27 mouse cellular contexts compared by ENCODE assay signal in the genomic region with DNA sequence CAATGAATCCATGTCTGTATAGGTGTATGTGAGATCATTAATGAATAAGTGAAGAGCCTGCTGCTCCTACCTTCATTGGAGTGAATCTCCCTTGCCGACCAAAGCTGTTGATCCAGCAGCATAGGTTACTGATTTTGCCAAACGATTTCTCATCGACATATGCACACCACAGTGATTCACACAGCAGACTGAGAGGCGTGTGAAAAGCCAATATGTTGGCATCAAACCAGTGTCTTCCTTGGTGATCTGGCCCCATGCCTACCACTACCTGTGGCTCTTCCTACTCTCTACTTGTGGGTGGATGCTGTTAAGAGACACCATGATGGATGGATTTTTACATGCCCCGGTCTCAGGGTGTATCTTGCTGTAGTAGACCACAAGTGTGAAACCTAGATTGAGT.
DNase-seq lines count a peak whose midpoint lies in the region; ATAC-seq and TF ChIP-seq lines count a peak whose summit lies in the region.
"Had no signal": no experiment of that assay in that cellular context is flagged by ENCODE, and none has a peak within 500 bp of the region (broad histone marks: within the 10 kb centered on the region; RNA-seq: fewer than 3 reads in every experiment).

No protein-coding gene starts in this region.

- no peaks in the 10 kb centered on the region for H3K36me3 ChIP-seq in forebrain, embryonic 14.5 days (ENCODE audit: control insufficient read depth, insufficient read depth, low read length)
- H3K36me3 ChIP-seq in forebrain, embryonic 16.5 days (ENCODE audit: control insufficient read depth, insufficient read depth): no peaks in the 10 kb centered on the region
- H3K36me3 ChIP-seq in midbrain, embryonic 11.5 days (ENCODE audit: control insufficient read depth, insufficient read depth, low read length): no peaks in the 10 kb centered on the region
- H3K36me3 ChIP-seq in midbrain, embryonic 10.5 days: no peaks in the 10 kb centered on the region
- H3K36me3 ChIP-seq: embryonic facial prominence, embryonic 13.5 days; forebrain, embryonic 10.5 days; heart, embryonic 12.5 days; hindbrain, embryonic 13.5 days; limb, embryonic 12.5 days; liver, embryonic 15.5 days; stomach, embryonic 15.5 days had no signal

- WGBS in forebrain, embryonic 14.5 days: 81% methylated on average over 5 of the region's 5 CpGs
- WGBS in forebrain, embryonic 16.5 days: 77% methylated on average over 5 of the region's 5 CpGs
- WGBS in midbrain, embryonic 11.5 days: 93% methylated on average over 5 of the region's 5 CpGs
- 94% methylated on average over 5 of the region's 5 CpGs for WGBS in midbrain, embryonic 10.5 days

- no peaks in the 10 kb centered on the region for H3K4me1 ChIP-seq in forebrain, embryonic 14.5 days (ENCODE audit: control insufficient read depth, insufficient read depth, low read length)
- H3K4me1 ChIP-seq in forebrain, embryonic 16.5 days (replicated peaks; ENCODE audit: control insufficient read depth, insufficient read depth, low read length): peaks cover 3% of the 10 kb centered on the region; the same call in 1 of the 2 replicates
- no peaks in the 10 kb centered on the region for H3K4me1 ChIP-seq in midbrain, embryonic 11.5 days (ENCODE audit: control insufficient read depth, insufficient read depth, low read length)
- no peaks in the 10 kb centered on the region for H3K4me1 ChIP-seq in midbrain, embryonic 10.5 days
- H3K4me1 ChIP-seq: heart, embryonic 12.5 days; hindbrain, embryonic 13.5 days; limb, embryonic 12.5 days; liver, embryonic 15.5 days; stomach, embryonic 15.5 days had no signal

- peak; percentile 55 for DNase-seq in forebrain, embryonic 14.5 days (ENCODE audit: low spot score)
- peak; percentile 12 for DNase-seq in midbrain, embryonic 11.5 days (ENCODE audit: low spot score, missing footprints)
- no peak for DNase-seq in midbrain, embryonic 10.5 days (ENCODE audit: low spot score)
- peak; percentile 49 to 50 for DNase-seq in layer of hippocampus, adult 8-10 months (ENCODE audit: low spot score in 2 of 2)
- DNase-seq in gastrocnemius, adult 2 months: no peak
- DNase-seq in kidney, postnatal 10 days: no peak
- DNase-seq: adrenal gland, postnatal 14 days; cerebellum, adult 18-20 months; embryo, embryonic 11 days; forebrain, postnatal 0 days; heart, adult 2 months; heart, postnatal 4 days; kidney, adult 8-10 months; kidney, postnatal 14 days; lung, postnatal 36 days; midbrain, embryonic 14.5 days; right cerebral cortex, postnatal 25 days had no signal

- no peak overlapping the region for H3K27ac ChIP-seq in forebrain, embryonic 14.5 days (ENCODE audit: low read depth, low read length)
- no peak overlapping the region for H3K27ac ChIP-seq in forebrain, embryonic 16.5 days (ENCODE audit: low read length)
- H3K27ac ChIP-seq in midbrain, embryonic 11.5 days (ENCODE audit: low read depth, low read length): no peak overlapping the region
- no peak overlapping the region for H3K27ac ChIP-seq in midbrain, embryonic 10.5 days (replicated peaks)
- no peak overlapping the region for H3K27ac ChIP-seq in gastrocnemius, adult 2 months
- H3K27ac ChIP-seq: embryonic facial prominence, embryonic 13.5 days; forebrain, embryonic 10.5 days; heart, adult 2 months; hindbrain, embryonic 13.5 days; limb, embryonic 12.5 days; liver, embryonic 15.5 days; stomach, embryonic 15.5 days had no signal

- no peak overlapping the region for H3K4me3 ChIP-seq in forebrain, embryonic 14.5 days (ENCODE audit: low read depth, low read length)
- no peak overlapping the region for H3K4me3 ChIP-seq in forebrain, embryonic 16.5 days (replicated peaks; ENCODE audit: low read length)
- H3K4me3 ChIP-seq in midbrain, embryonic 11.5 days (ENCODE audit: low read depth, low read length): no peak overlapping the region
- H3K4me3 ChIP-seq in midbrain, embryonic 10.5 days: no peak overlapping the region
- no peak overlapping the region for H3K4me3 ChIP-seq in gastrocnemius, adult 2 months
- H3K4me3 ChIP-seq: embryonic facial prominence, embryonic 13.5 days; forebrain, embryonic 10.5 days; heart, adult 2 months; heart, embryonic 12.5 days; hindbrain, embryonic 13.5 days; limb, embryonic 12.5 days; liver, embryonic 15.5 days; stomach, embryonic 15.5 days had no signal

- ATAC-seq in forebrain, embryonic 14.5 days: no peak; the same call in 1 of the 2 replicates
- no peak for ATAC-seq in forebrain, embryonic 16.5 days
- ATAC-seq in midbrain, embryonic 11.5 days (ENCODE audit: low FRiP score): no peak
- ATAC-seq: forebrain, postnatal 0 days; intestine, embryonic 16.5 days; Patski had no signal

- intact Hi-C loops in gastrocnemius, adult 2 months (cut with DNase I): no loop called here

- no peak overlapping the region for H3K9ac ChIP-seq in forebrain, embryonic 14.5 days (ENCODE audit: low read length)
- no peak overlapping the region for H3K9ac ChIP-seq in forebrain, embryonic 16.5 days (replicated peaks; ENCODE audit: low read depth, low read length)
- H3K9ac ChIP-seq in midbrain, embryonic 11.5 days (ENCODE audit: low read length): no peak overlapping the region
- H3K9ac ChIP-seq: embryonic facial prominence, embryonic 13.5 days; forebrain, postnatal 0 days; heart, embryonic 12.5 days; hindbrain, embryonic 13.5 days; limb, embryonic 12.5 days; liver, embryonic 15.5 days; stomach, embryonic 15.5 days had no signal

- no peaks in the 10 kb centered on the region for H3K27me3 ChIP-seq in forebrain, embryonic 14.5 days (replicated peaks; ENCODE audit: control insufficient read depth, insufficient read depth, low read length)
- H3K27me3 ChIP-seq in forebrain, embryonic 16.5 days (replicated peaks; ENCODE audit: control insufficient read depth, insufficient read depth, low read length): no peaks in the 10 kb centered on the region
- no peaks in the 10 kb centered on the region for H3K27me3 ChIP-seq in midbrain, embryonic 11.5 days (ENCODE audit: control insufficient read depth, insufficient read depth, low read length)
- no peaks in the 10 kb centered on the region for H3K27me3 ChIP-seq in midbrain, embryonic 10.5 days (ENCODE audit: low read depth, poor library complexity, severe bottlenecking)
- H3K27me3 ChIP-seq: embryonic facial prominence, embryonic 13.5 days; heart, embryonic 12.5 days; hindbrain, embryonic 13.5 days; limb, embryonic 12.5 days; liver, embryonic 15.5 days; stomach, embryonic 15.5 days had no signal

- no peak for TF ChIP-seq CTCF in gastrocnemius, adult 2 months (IDR thresholded peaks at IDR 0.05)

- no peaks in the 10 kb centered on the region for H3K9me3 ChIP-seq in forebrain, embryonic 14.5 days (replicated peaks; ENCODE audit: control insufficient read depth, low read length)
- no peaks in the 10 kb centered on the region for H3K9me3 ChIP-seq in forebrain, embryonic 16.5 days (ENCODE audit: control insufficient read depth, low read length)
- no peaks in the 10 kb centered on the region for H3K9me3 ChIP-seq in midbrain, embryonic 11.5 days (ENCODE audit: control insufficient read depth, low read length)
- H3K9me3 ChIP-seq in midbrain, embryonic 10.5 days (replicated peaks): no peaks in the 10 kb centered on the region
- H3K9me3 ChIP-seq: embryonic facial prominence, embryonic 13.5 days; forebrain, embryonic 10.5 days; heart, embryonic 12.5 days; hindbrain, embryonic 13.5 days; limb, embryonic 12.5 days; liver, embryonic 15.5 days; stomach, embryonic 15.5 days had no signal

- no peak overlapping the region for H3K4me2 ChIP-seq in forebrain, embryonic 14.5 days (ENCODE audit: low read length)
- H3K4me2 ChIP-seq in forebrain, embryonic 16.5 days (ENCODE audit: low read length): no peak overlapping the region
- no peak overlapping the region for H3K4me2 ChIP-seq in midbrain, embryonic 11.5 days
- H3K4me2 ChIP-seq: embryonic facial prominence, embryonic 13.5 days; heart, embryonic 12.5 days; hindbrain, embryonic 13.5 days; limb, embryonic 12.5 days; liver, embryonic 15.5 days; stomach, embryonic 15.5 days had no signal

Comparison
In these comparisons a context has a peak if more than half of its experiments do, and no peak if none do; other contexts are left out.
1. DNase-seq: peak in forebrain, embryonic 14.5 days (single experiment), midbrain, embryonic 11.5 days (single experiment) and layer of hippocampus, adult 8-10 months (2 of 2); none in midbrain, embryonic 10.5 days (single experiment), gastrocnemius, adult 2 months (single experiment) and kidney, postnatal 10 days (single experiment).